Mouse (Mus musculus): ENCODE results near the gene Sema7a.

Sema7a gene

DNA sequence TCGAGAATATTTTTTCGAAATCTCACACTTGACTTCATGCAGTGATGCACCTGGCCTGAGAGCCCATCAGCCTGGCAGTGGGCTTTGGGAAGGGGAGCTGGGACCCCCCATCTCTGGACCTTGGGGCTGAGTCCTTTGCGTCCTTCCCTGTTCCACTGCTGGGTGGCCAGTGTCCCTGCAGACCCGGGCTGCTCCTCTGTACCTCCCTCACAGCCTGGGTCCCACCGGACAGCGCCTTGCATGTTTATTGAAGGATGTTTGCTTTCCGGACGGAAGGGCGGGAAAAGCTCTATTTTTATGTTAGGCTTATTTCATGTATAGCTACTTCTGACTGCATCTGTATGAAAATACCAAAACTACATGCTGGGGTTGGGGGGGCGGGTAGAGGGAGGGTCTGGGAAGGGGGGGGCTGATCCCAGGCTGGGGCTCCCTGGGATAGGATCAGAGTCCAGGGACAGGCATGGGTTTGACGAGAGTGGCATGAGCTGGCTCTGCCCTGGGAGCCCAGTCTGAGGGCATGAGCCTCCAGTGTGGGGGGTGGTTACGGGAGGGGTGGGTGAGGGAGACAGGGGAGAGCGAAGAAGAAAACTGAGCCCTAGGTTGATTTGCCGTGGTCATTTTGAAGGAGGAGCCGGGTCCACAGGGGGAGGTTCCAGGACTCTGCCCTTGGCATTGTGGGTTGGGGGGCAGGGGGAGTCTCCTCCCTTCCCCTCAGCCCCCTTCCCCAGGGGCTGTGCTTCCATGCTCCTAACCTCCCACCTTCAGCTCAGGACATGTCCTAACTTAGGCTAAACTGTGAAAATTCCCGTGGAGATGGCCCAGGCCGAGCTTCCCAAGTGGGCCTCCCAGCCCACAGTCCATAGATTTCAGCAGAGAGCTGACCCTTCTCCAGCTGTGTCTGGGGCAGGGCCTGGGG is 22.2 kb downstream of the Sema7a start:
- DNase-seq, result no peak

GRCm38 (mm10) chr9:57963249-57963997 is 23.5 kb downstream of the Sema7a start:
- DNase-seq, result no peak

GRCm38 (mm10) chr9:57963998-57964395 is 24.1 kb downstream of the Sema7a start:
- DNase-seq, result no peak

GRCm38 (mm10) chr9:57964528-57965250 is 24.8 kb downstream of the Sema7a start:
- DNase-seq, result no peak

DNA sequence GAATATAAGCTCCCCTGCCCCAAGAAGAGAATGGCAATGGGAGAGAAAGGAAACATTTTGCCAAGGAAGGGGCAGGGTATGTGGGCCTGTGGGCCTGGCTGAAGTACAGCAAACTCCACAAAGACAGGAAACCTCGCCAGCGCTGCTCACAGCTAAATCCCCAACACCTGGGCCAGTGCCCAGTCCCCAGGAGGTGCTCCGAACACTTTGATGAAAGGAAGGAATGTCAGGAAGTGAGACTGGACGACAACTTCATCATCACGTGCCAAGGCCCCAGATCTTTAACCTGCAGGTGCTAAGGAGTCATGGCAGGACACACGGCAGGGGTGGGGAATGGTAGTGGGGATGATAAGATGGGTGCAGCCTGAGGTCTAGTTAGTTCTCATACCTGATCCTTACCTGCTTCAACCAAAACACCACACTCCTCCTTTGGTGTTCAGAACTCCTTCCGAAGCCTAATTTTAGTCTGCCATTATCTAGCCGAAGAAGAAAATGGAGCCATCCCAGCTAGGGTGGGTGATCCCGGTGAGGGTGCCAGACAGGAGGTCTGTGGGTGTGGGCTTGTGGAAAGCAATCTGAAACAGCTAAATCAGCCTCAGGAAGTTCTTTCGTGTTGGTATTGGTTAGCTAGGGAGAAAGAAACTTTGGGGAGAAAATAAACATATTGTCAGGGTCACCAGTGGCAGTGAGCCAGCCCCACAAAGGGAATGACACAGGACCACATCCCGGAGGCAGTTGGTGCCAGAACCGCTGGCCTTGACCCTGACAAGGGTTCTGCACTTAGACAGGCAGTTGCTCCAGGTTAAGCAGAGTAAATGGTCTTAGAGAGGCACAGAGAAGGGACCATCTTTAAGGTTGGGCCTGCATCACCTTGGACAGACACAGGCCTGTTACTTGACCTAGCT is 25.6 kb downstream of the Sema7a start:
- no peak for DNase-seq

- DNase-seq, result no peak
These were observed 27.5 kb downstream of the Sema7a start for GRCm38 (mm10) chr9:57967237-57967960.

DNA sequence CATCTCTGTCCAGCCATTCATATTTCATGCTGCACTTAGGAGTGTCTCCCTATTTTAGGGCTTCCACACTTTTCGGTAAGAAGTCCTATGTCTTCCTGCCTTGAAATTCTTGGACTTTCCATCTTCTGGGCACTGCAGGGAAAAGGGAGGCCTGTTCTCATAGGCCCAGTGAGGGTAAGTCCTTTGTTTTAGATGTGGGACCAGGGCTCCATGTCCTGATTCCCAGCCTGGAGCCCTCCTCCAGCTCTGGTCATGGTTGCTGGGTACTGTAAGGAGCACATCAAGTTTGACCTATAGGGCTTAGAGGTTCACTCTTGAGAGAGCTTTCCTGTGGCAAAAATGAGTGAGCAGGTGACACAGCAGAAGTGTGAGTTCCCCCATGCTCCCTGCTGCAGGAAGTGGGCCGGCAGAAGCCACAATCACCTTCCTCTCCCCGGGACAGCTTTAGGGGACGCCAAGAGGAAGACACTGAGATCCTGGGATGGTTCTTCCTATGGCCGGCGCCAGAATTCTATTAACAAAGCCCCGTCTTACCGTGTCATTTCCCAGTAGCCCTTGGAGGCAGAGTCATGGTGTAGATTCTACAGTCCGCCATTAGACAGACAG is 28.4 kb downstream of the Sema7a start:
- DNase-seq, result peak; percentile 54 to 75

DNA sequence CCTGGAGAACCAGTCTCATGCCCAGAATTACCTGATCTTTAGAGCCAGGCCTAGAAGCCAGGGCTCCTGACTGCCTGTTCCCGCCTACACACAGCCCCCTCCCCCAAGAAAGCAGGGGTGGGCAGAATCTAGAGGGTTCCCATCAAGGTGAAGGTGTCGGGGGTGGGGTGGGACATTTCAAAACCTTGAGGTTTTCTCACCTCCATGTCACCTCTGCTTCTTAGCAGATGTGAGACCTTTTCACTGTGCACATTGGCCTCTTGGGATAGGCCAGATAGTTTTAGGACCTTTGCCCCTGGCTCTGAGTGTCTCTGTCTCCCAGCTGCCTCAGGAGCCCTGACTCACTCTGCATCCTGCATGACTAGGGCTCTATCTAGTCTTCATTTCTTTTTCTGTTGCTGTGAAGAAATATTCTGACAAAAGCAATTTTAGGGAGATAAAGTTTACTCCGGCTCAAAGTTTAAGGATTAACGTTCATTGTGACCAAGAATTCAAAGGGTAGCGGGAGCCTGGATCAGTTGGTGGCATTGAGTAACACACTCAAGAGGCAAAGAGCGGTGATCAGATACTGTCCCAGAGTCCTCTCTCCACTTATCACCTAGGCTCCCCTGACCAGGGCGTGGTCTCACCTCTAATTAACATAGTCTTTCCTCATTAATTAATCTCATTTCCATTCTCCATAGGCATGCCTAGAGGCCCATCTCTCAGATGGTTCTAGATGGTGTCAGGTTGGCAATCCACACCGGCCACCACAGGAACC is 29.1 kb downstream of the Sema7a start:
- no peak for DNase-seq

- no peak for DNase-seq
These were observed 30.0 kb downstream of the Sema7a start for GRCm38 (mm10) chr9:57969736-57970495.

DNA sequence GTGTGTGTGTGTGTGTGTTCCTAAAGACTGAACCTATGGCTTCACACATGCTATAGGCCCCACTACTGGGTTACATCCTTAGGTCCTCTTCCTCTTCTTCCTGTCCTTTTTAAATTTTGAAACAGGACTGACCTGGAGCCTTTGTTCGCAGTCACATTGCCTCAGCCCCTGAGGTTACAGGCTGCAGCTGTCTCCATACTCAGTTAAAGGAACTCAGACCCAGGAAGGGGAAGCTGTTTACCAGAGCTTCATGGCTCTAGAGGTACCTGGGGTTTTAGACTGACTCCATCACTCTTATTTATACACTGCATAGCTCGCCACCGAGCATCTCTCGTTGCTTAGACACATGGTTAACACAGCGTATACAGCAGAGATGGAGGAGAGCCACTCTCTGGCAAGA is 31.5 kb downstream of the Sema7a start:
- DNase-seq, result no peak

DNA sequence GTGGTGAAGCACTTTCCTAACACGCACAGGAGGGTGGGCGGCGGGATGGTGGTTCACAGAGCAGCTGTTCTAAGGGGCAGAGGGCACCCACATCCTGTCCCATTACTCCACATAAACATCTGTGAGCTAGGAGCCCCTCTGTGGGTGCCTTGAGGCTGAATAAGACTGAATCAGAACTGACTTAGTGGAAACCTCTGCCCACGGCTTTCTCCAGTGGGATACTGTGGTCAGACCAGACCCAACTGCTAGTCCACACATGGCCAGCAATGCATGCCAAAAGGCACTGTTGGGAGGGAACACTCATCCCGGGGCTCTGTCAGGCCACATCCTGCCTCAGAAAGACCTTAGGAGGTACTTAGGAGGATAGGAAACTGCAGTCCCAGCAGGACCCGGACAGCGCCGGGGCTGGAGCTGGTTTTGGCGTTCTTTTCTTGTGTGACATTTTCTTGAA is 32.3 kb downstream of the Sema7a start:
- peak; percentile 77 to 88 for DNase-seq

DNA sequence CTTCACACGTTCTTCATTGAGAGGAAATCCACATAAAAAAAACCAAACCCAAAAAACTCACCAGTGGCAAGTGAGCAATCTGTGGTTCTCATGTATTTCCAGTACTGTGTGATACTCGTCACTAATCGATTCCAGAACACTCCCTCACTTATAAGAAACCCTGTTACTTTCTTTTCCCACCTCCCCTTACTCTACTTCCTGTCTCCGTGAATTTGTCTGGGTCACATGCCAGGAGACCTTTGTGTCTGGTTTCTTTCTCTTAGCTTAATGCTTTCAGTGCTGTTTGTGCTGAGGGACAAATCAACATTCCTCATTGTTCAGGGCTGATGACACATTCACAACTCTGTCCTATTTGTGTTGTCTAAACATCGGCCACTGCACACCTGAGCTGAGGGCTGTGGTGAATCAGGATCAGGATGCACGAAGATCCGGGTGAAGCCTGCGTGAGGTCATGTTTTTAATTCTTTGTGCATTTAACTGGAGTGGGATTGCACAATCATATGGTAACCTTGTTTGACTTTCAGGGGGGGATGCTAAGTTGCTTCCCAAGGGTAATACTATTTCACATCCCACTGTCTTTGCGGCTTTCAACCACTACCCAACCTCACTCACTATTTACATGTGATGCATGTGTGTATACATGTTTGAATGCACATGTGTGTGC is 33.0 kb downstream of the Sema7a start:
- no peak for DNase-seq

DNA sequence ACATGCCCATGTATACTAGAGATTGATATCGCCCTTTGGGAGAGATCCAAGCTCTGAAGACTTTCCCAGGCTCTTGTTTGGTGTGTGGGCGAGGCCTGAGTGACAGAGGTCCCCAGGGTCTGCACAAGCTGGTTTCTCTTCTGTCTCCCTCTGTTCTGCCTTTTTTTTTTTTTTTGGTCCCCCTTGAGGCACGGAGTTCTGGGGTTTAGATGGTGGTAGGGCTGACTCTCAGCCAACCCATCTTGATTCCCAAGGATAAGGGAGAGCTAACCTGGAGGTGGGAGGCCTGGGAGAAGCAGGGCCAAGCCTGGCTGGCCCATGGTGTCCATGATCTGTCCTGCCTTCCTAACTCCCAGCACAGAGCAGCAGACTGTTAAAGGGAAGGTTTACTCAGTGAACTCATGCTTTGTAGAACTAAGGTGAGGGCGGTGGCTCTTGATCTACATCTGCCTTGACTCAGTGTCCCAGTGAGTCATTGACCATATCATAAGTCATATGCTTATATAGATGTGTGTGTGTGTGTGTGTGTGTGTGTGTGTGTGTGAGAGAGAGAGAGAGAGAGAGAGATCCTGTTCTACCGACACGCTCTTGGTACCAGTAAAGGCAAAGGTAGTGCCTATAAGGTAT is 33.6 kb downstream of the Sema7a start:
- no peak for DNase-seq

DNA sequence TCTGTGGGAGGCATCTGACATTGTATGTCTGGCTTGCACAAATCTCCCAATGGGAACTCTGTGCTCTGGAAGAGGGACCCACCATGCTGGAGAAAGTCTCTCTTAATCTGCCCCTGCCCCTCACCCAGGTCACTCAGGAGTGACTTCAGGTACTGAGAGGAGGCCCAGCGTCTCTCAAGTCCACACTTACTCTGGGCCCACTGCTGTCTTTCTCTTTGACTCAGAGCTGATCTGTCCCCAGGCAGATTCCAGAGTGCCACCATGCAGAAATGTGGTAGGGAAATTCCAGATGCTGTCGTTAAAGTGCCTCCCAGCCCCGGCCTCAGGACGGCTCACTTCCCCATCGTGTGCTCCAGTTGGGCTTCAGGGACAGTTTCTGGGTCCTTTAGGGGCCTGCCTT is 34.3 kb downstream of the Sema7a start:
- no peak for DNase-seq

DNA sequence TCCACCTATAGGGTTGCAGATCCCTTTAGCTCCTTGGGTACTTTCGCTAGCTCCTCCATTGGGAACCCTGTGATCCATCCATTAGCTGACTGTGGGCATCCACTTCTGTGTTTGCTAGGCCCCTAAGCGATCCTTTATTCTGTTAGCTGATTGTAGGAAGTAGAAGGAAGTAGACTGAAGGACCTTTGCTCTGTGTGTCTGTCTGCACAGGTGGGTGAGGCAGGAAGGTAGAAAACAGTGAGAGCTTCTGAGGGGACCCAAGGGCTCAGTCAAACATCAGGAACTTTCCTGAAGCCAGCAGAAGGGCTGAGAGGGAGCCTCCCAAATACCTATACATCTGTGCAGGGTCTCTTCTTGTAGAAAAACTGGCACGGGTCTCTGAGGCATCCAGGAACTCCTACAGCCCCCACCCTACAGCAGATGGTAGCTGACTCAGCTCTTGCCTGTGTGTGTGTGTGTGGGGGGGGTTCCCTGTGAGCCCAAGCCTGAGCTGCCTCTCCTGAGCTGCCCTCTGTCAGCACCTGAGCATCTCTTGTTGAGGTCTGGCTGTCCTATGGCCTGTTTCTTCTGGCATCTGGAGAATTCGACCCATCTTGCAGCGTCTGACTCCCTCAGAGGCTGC is 35.4 kb downstream of the Sema7a start:
- no peak for DNase-seq

DNA sequence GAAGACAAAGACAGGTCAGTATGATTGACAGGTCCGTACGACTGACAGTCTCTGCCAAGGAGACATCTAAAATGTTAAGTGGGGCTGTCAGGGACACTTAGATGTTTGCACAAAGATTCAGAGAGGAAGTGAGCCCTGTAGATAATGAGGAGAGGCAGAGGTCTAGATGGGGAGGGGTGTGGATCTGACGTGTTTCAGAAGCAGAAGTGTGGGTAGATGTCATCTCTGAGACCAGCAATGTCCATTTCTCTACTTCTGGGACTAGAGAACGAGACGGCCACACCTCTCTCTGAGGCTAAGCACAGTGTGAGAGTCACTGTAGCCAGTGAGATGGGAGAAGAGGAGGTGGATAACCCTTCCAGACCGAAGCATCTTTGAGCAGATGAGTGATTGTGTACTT is 38.1 kb downstream of the Sema7a start:
- no peak for DNase-seq

- DNase-seq, result peak in 1 of 2 experiments; percentile 4
These were observed 38.9 kb downstream of the Sema7a start for GRCm38 (mm10) chr9:57978858-57979257.

DNA sequence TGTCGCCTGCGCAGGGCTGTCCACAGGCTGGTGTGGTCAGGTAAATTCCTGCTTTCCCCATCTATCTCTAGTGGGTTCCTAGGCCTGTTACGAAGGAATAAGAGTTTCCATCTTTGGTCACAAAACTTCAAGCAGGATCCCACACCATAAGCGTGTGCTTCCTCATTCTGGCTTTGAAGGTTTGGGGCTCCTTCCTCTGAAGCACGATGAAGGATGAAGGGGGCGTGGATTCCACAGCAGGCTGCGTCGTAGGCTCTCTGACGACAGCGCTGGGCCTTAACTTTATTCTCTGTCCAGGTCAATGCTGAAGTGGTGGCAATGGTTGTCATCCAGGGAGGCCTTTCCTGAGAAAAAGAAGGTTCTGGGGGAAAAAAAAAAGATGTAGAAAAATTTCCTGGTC is 40.7 kb downstream of the Sema7a start:
- DNase-seq, result peak in 1 of 2 experiments; percentile 40
